Mouse (Mus musculus): Measurements from ENCODE around the gene Vps37b.

DNA sequence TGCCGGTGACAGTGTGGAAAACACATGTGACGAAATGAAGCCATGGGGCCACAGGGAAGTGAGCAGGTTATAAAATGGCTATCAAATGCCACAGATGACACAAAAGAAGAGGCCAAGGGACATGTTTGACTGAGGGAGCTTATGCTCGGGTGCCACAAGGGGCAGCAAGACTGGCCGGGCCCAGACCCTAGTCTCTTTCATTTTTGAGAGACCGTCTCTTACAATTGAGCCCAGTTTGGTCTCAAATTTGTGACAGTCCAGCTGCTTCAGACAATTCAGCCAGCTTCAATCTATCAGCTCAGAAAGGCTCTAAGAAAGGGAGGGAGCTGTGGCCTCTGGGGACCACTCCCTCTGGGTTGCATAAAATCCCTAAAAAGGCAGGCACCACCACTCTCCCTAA is 5.5 kb downstream of the Vps37b start:
- TF ChIP-seq CTCF (conservative IDR thresholded peaks at IDR 0.05; ENCODE audit: insufficient read depth, insufficient read length, low read depth, low read length) (no peak), POLR2A (IDR thresholded peaks at IDR 0.05; ENCODE audit: low read depth, low read length) (no peak)

All from kidney, adult 2 months (tissue).